ENCODE assay signal across 9 mouse cellular contexts in the genomic region with DNA sequence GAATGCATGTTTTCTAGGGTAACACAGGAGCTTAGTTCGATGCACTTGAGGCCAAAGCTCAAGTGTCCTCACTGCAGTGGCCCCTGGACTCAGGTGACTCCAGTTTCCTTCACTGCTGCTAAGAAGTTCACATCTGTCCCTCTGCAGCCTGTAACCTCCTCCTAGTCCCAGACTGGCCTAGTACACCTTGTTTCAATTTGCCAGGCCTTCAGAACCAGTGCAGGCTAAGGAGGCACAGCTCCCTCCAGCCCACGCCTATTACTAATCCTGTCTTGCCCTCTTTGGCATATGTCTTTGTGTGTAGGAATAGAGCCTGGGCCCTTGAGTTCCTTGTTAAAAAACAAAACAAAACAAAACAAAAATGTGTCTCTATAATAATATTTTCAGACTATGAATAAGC. TPM values are rescaled to one million over a fixed set of nuclear protein-coding genes. Genes with fewer than 3 reads are reported as not detected.
DNase-seq lines count a peak whose midpoint lies in the region; ATAC-seq and TF ChIP-seq lines count a peak whose summit lies in the region.
"Had no signal": no experiment of that assay in that cellular context is flagged by ENCODE, and none has a peak within 500 bp of the region (broad histone marks: within the 10 kb centered on the region; RNA-seq: fewer than 3 reads in every experiment).

No protein-coding gene starts in this region.

- no peak overlapping the region for H3K4me2 ChIP-seq in hindbrain, embryonic 13.5 days
- peak overlapping the region; percentile 0; the same call in 1 of the 2 replicates for H3K4me2 ChIP-seq in midbrain, embryonic 11.5 days

- H3K27me3 ChIP-seq in hindbrain, embryonic 13.5 days, result no peaks in the 10 kb centered on the region
- H3K27me3 ChIP-seq in midbrain, embryonic 11.5 days (ENCODE audit: control insufficient read depth, insufficient read depth, low read length), result no peaks in the 10 kb centered on the region

- peaks cover 18% of the 10 kb centered on the region for H3K4me1 ChIP-seq in hindbrain, embryonic 13.5 days (replicated peaks)
- H3K4me1 ChIP-seq in midbrain, embryonic 11.5 days (ENCODE audit: control insufficient read depth, insufficient read depth, low read length), result peaks cover 13% of the 10 kb centered on the region

- ATAC-seq in activated CD4-positive, CD25-positive, alpha-beta regulatory T cell, adult 4 months, result peak; percentile 1
- peak; percentile 52 for ATAC-seq in hindbrain, embryonic 13.5 days (ENCODE audit: low FRiP score)
- peak; percentile 41; the same call in 1 of the 2 replicates for ATAC-seq in midbrain, embryonic 11.5 days (ENCODE audit: low FRiP score)
- ATAC-seq in granulocyte monocyte progenitor cell, adult 5-6 weeks (replicated peaks; ENCODE audit: poor library complexity, severe bottlenecking), result no peak

- intact Hi-C loops in gastrocnemius, adult 2 months (cut with DNase I), result loop anchor here (5.0 kb wide), 1 partner anchor 60 kb away; no protein-coding TSS in a partner anchor
- intact Hi-C loops in gastrocnemius, postnatal 14 days (cut with DNase I; ENCODE audit: low total_unique reads), result no loop called here

- TF ChIP-seq CTCF in gastrocnemius, adult 2 months (IDR thresholded peaks at IDR 0.05), result no peak

- H3K36me3 ChIP-seq in hindbrain, embryonic 13.5 days, result peaks cover 19% of the 10 kb centered on the region
- no peaks in the 10 kb centered on the region; the same call in 1 of the 2 replicates for H3K36me3 ChIP-seq in midbrain, embryonic 11.5 days (ENCODE audit: control insufficient read depth, insufficient read depth, low read length)

- H3K9ac ChIP-seq in hindbrain, embryonic 13.5 days, result no peak overlapping the region
- peak overlapping the region; percentile 1; the same call in 1 of the 2 replicates for H3K9ac ChIP-seq in midbrain, embryonic 11.5 days (ENCODE audit: low read length)

- WGBS in hindbrain, embryonic 13.5 days, result 76% methylated on average over 2 of the region's 2 CpGs
- WGBS in midbrain, embryonic 11.5 days, result 58% methylated on average over 2 of the region's 2 CpGs

- DNase-seq in gastrocnemius, adult 2 months, result no peak
- no peak for DNase-seq in gastrocnemius, postnatal 14 days
- DNase-seq in midbrain, embryonic 11.5 days (ENCODE audit: low spot score, missing footprints), result peak; percentile 87
- no peak for DNase-seq in thymus, postnatal 4 days
- no peak for DNase-seq in retina, embryonic 14.5 days (ENCODE audit: low spot score)

- peak overlapping the region; percentile 84 for H3K27ac ChIP-seq in gastrocnemius, adult 2 months
- H3K27ac ChIP-seq in hindbrain, embryonic 13.5 days, result peak overlapping the region; percentile 36
- no peak overlapping the region for H3K27ac ChIP-seq in midbrain, embryonic 11.5 days (ENCODE audit: low read depth, low read length)

- no peaks in the 10 kb centered on the region for H3K9me3 ChIP-seq in hindbrain, embryonic 13.5 days
- H3K9me3 ChIP-seq in midbrain, embryonic 11.5 days (ENCODE audit: control insufficient read depth, low read length), result no peaks in the 10 kb centered on the region

- H3K4me3 ChIP-seq in gastrocnemius, adult 2 months, result peak overlapping the region; percentile 97
- no peak overlapping the region for H3K4me3 ChIP-seq in hindbrain, embryonic 13.5 days
- H3K4me3 ChIP-seq in midbrain, embryonic 11.5 days (ENCODE audit: low read depth, low read length), result no peak overlapping the region

RNA-seq across cellular contexts. Expression of a gene that starts 9.4 kb away (rescaled TPM):
- total RNA-seq in gastrocnemius, adult 2 months (2021), result 1 to 10 TPM; 5.2 to 9.9 TPM
- total RNA-seq in gastrocnemius, postnatal 14 days (2021), result 10 to 100 TPM; 11.2 to 15.5 TPM
- polyA plus RNA-seq in activated CD4-positive, CD25-positive, alpha-beta regulatory T cell, adult 4 months (2017; shearing (Covaris generic)), result 10 to 100 TPM; 21.4 to 27.0 TPM
- polyA plus RNA-seq in hindbrain, embryonic 13.5 days (2015; fragmentation: Nextera tagmentation; extraction: Ambion mirVana), result 149 and 153 TPM in 2 replicates
- 58.8 and 60.9 TPM in 2 replicates for polyA plus RNA-seq in midbrain, embryonic 11.5 days (2014; fragmentation: Nextera tagmentation; extraction: Ambion mirVana)
- 5.8 and 14.0 TPM in 2 replicates for total RNA-seq in granulocyte monocyte progenitor cell, adult 5-6 weeks (2014; fragmentation: Nextera tagmentation)
- 4.4 and 8.1 TPM in 2 replicates for total RNA-seq in granulocyte monocyte progenitor cell, adult 5-6 weeks (2017)

RNA-seq across cellular contexts. Expression of a gene that starts 11.2 kb away (rescaled TPM):
- 10 to 100 TPM; 21.8 to 52.3 TPM for total RNA-seq in gastrocnemius, adult 2 months (2021)
- 10 to 100 TPM in 1 of 2 experiments, 1 to 10 TPM in 1; 5.9 to 13.0 TPM for total RNA-seq in gastrocnemius, postnatal 14 days (2021)
- not detected for polyA plus RNA-seq in activated CD4-positive, CD25-positive, alpha-beta regulatory T cell, adult 4 months (2017; shearing (Covaris generic))
- not detected in 2 replicates for polyA plus RNA-seq in hindbrain, embryonic 13.5 days (2015; fragmentation: Nextera tagmentation; extraction: Ambion mirVana)
- polyA plus RNA-seq in midbrain, embryonic 11.5 days (2014; fragmentation: Nextera tagmentation; extraction: Ambion mirVana), result 0.04 TPM in 1 of 2 replicates, not detected in the other
- not detected in 2 replicates for total RNA-seq in granulocyte monocyte progenitor cell, adult 5-6 weeks (2014; fragmentation: Nextera tagmentation)
- not detected in 2 replicates for total RNA-seq in granulocyte monocyte progenitor cell, adult 5-6 weeks (2017)

RNA-seq across cellular contexts. Expression of a gene that starts 33.3 kb away (rescaled TPM):
- not detected for total RNA-seq in gastrocnemius, adult 2 months (2021)
- not detected for total RNA-seq in gastrocnemius, postnatal 14 days (2021)
- not detected for polyA plus RNA-seq in activated CD4-positive, CD25-positive, alpha-beta regulatory T cell, adult 4 months (2017; shearing (Covaris generic))
- polyA plus RNA-seq in hindbrain, embryonic 13.5 days (2015; fragmentation: Nextera tagmentation; extraction: Ambion mirVana), result not detected in 2 replicates
- not detected in 2 replicates for polyA plus RNA-seq in midbrain, embryonic 11.5 days (2014; fragmentation: Nextera tagmentation; extraction: Ambion mirVana)
- total RNA-seq in granulocyte monocyte progenitor cell, adult 5-6 weeks (2014; fragmentation: Nextera tagmentation), result not detected in 2 replicates
- total RNA-seq in granulocyte monocyte progenitor cell, adult 5-6 weeks (2017), result not detected in 2 replicates
- total RNA-seq: heart, postnatal 10 days had no signal

RNA-seq across cellular contexts. Expression of a gene that starts 35.2 kb away (rescaled TPM):
- 100 to 1,000 TPM; 779 to 840 TPM for total RNA-seq in gastrocnemius, adult 2 months (2021)
- total RNA-seq in gastrocnemius, postnatal 14 days (2021), result 100 to 1,000 TPM; 557 to 583 TPM
- polyA plus RNA-seq in activated CD4-positive, CD25-positive, alpha-beta regulatory T cell, adult 4 months (2017; shearing (Covaris generic)), result 1 to 10 TPM; 2.4 to 2.9 TPM
- polyA plus RNA-seq in hindbrain, embryonic 13.5 days (2015; fragmentation: Nextera tagmentation; extraction: Ambion mirVana), result 0.10 and 0.29 TPM in 2 replicates
- 0.06 and 0.23 TPM in 2 replicates for polyA plus RNA-seq in midbrain, embryonic 11.5 days (2014; fragmentation: Nextera tagmentation; extraction: Ambion mirVana)
- total RNA-seq in granulocyte monocyte progenitor cell, adult 5-6 weeks (2014; fragmentation: Nextera tagmentation), result not detected in 2 replicates
- not detected in 2 replicates for total RNA-seq in granulocyte monocyte progenitor cell, adult 5-6 weeks (2017)

Comparison
In these comparisons a context has a peak if more than half of its experiments do, and no peak if none do; other contexts are left out.
1. RNA of a gene that starts 11.2 kb away (total RNA-seq): 21.8 to 52.3 TPM in gastrocnemius, adult 2 months and 5.9 to 13.0 TPM in gastrocnemius, postnatal 14 days; not detected in granulocyte monocyte progenitor cell, adult 5-6 weeks; every median in the first group is over 4 times any median in the second.